Mouse (Mus musculus): ENCODE data around the gene Zfp677. TPM values are rescaled to one million over a fixed set of nuclear protein-coding genes. Genes with fewer than 3 reads are reported as not detected.
"Not testable (repeated sequence)": the region's sequence is repeated elsewhere in the genome, so short reads cannot be mapped to it uniquely, and the experiment has no call there.

Zfp677 gene
- 1.0 and 1.3 TPM in 2 replicates for polyA plus RNA-seq (2016; fragmentation: Nextera tagmentation; extraction: Ambion mirVana)

GRCm38 (mm10) chr17:21383391-21384056 is at the start of gene Zfp677:
Gene Zfp677 (plus strand): TSS chr17:21383748.
- H3K36me3 ChIP-seq = no peaks in the 10 kb centered on the region
- peaks cover 11% of the 10 kb centered on the region; the same call in 1 of the 2 replicates for H3K4me1 ChIP-seq
- no peaks in the 10 kb centered on the region for H3K27me3 ChIP-seq (replicated peaks)
- no peak within 1 kb of the TSS; the same call in 1 of the 2 replicates for H3K27ac ChIP-seq
- peak within 1 kb of the TSS; percentile 55 for H3K9ac ChIP-seq
- H3K4me2 ChIP-seq = peak within 1 kb of the TSS; percentile 78
- WGBS (ENCODE audit: insufficient replicate concordance) = 1% methylated on average over 20 of the region's 20 CpGs
- no peaks in the 10 kb centered on the region for H3K9me3 ChIP-seq (replicated peaks)
- ATAC-seq = peak; percentile 100
- peak within 1 kb of the TSS; percentile 58 for H3K4me3 ChIP-seq

- not testable (repeated sequence) for H3K4me2 ChIP-seq; H3K27me3 ChIP-seq (replicated peaks); H3K27ac ChIP-seq; ATAC-seq; H3K9ac ChIP-seq; H3K9me3 ChIP-seq (replicated peaks); H3K36me3 ChIP-seq; H3K4me1 ChIP-seq; H3K4me3 ChIP-seq
- WGBS (ENCODE audit: insufficient replicate concordance) = 36% methylated on average over 3 of the region's 3 CpGs
These were observed 15.5 kb upstream of the Zfp677 start for GRCm38 (mm10) chr17:21368018-21368417.

- Histone ChIP-seq H3K4me1 (0 out of 2 replicates have a peak, but pooled peaks cover 7% of the 10 kb centered on the region), H3K27me3 (replicated peaks) (no peaks in the 10 kb centered on the region), H3K9me3 (replicated peaks) (no peaks in the 10 kb centered on the region), H3K9ac (peak overlapping the region; percentile 25), H3K4me2 (peak overlapping the region; percentile 71), H3K27ac (no peak overlapping the region), H3K4me3 (peak overlapping the region; percentile 48), H3K36me3 (no peaks in the 10 kb centered on the region)
- ATAC-seq = peak; percentile 81
- WGBS (ENCODE audit: insufficient replicate concordance) = 9% methylated on average over 31 of the region's 31 CpGs
These were observed 13.4 kb upstream of the Zfp677 start for GRCm38 (mm10) chr17:21369925-21370719.

GRCm38 (mm10) chr17:21375311-21375710 is 8.2 kb upstream of the Zfp677 start:
- ATAC-seq = no peak
- Histone ChIP-seq H3K27me3 (replicated peaks) (no peaks in the 10 kb centered on the region; the same call in 1 of the 2 replicates), H3K27ac (no peak overlapping the region), H3K9me3 (replicated peaks) (no peaks in the 10 kb centered on the region), H3K9ac (no peak overlapping the region), H3K4me2 (no peak overlapping the region), H3K36me3 (no peaks in the 10 kb centered on the region), H3K4me3 (no peak overlapping the region), H3K4me1 (0 out of 2 replicates have a peak, but pooled peaks cover 2% of the 10 kb centered on the region)
- 53% methylated on average over 1 of the region's 1 CpGs for WGBS (ENCODE audit: insufficient replicate concordance)

- Histone ChIP-seq H3K4me2 (peak overlapping the region; percentile 78), H3K9me3 (replicated peaks) (no peaks in the 10 kb centered on the region), H3K27ac (no peak overlapping the region; the same call in 1 of the 2 replicates), H3K4me3 (peak overlapping the region; percentile 58), H3K36me3 (no peaks in the 10 kb centered on the region), H3K4me1 (peaks cover 11% of the 10 kb centered on the region; the same call in 1 of the 2 replicates), H3K27me3 (replicated peaks) (no peaks in the 10 kb centered on the region), H3K9ac (peak overlapping the region; percentile 55)
- WGBS (ENCODE audit: insufficient replicate concordance) = 12% methylated on average over 8 of the region's 8 CpGs
- ATAC-seq = peak; percentile 57
These were observed 486 bp downstream of the Zfp677 start for GRCm38 (mm10) chr17:21384057-21384411.

GRCm38 (mm10) chr17:21422664-21423599 is 39.4 kb downstream of the Zfp677 start, which contains the start of gene Zfp54:
Gene Zfp54 (plus strand): TSS chr17:21423227.
- Histone ChIP-seq H3K9me3 (replicated peaks) (no peaks in the 10 kb centered on the region), H3K36me3 (no peaks in the 10 kb centered on the region), H3K27me3 (replicated peaks) (no peaks in the 10 kb centered on the region), H3K27ac (peak within 1 kb of the TSS; percentile 86), H3K4me1 (peaks cover 18% of the 10 kb centered on the region), H3K9ac (peak within 1 kb of the TSS; percentile 67), H3K4me2 (peak within 1 kb of the TSS; percentile 89), H3K4me3 (peak within 1 kb of the TSS; percentile 67)
- peak; percentile 100 for ATAC-seq
- WGBS (ENCODE audit: insufficient replicate concordance) = under 1% methylated on average over 22 of the region's 22 CpGs

- H3K4me2 ChIP-seq; H3K27ac ChIP-seq; H3K27me3 ChIP-seq (replicated peaks); ATAC-seq; H3K4me1 ChIP-seq; H3K9me3 ChIP-seq (replicated peaks); H3K4me3 ChIP-seq; H3K36me3 ChIP-seq; H3K9ac ChIP-seq: not testable (repeated sequence)
- 69% methylated on average over 9 of the region's 9 CpGs for WGBS (ENCODE audit: insufficient replicate concordance)
These were observed 55.4 kb downstream of the Zfp677 start for GRCm38 (mm10) chr17:21438806-21439400.

Other genes starting within 250 kb of the Zfp677 start
- not detected in 2 replicates for gene Vmn1r234, start 157.7 kb upstream of the Zfp677 start, polyA plus RNA-seq (2016; fragmentation: Nextera tagmentation; extraction: Ambion mirVana)
- gene Vmn1r235, start 127.3 kb upstream of the Zfp677 start, polyA plus RNA-seq (2016; fragmentation: Nextera tagmentation; extraction: Ambion mirVana) = not detected in 2 replicates
- gene Vmn1r236, start 100.8 kb upstream of the Zfp677 start, polyA plus RNA-seq (2016; fragmentation: Nextera tagmentation; extraction: Ambion mirVana) = not detected in 2 replicates
- gene Vmn1r237, start 71.9 kb upstream of the Zfp677 start, polyA plus RNA-seq (2016; fragmentation: Nextera tagmentation; extraction: Ambion mirVana) = not detected in 2 replicates
- 1.8 and 3.1 TPM in 2 replicates for gene Zfp54, start 39.5 kb downstream of the Zfp677 start, polyA plus RNA-seq (2016; fragmentation: Nextera tagmentation; extraction: Ambion mirVana)
- gene Zfp51, start 66.6 kb downstream of the Zfp677 start, polyA plus RNA-seq (2016; fragmentation: Nextera tagmentation; extraction: Ambion mirVana) = 7.8 and 8.4 TPM in 2 replicates
- 4.1 TPM in 2 replicates for gene Zfp53, start 105.2 kb downstream of the Zfp677 start, polyA plus RNA-seq (2016; fragmentation: Nextera tagmentation; extraction: Ambion mirVana)
- 1.4 and 1.5 TPM in 2 replicates for gene Zfp52, start 151.8 kb downstream of the Zfp677 start, polyA plus RNA-seq (2016; fragmentation: Nextera tagmentation; extraction: Ambion mirVana)
- gene Zfp948, start 183.3 kb downstream of the Zfp677 start, polyA plus RNA-seq (2016; fragmentation: Nextera tagmentation; extraction: Ambion mirVana) = 7.5 TPM in 2 replicates